Mouse (Mus musculus) thymus, postnatal 25 days (tissue): ENCODE measurements around the gene Trip6.
"Not testable (repeated sequence)": the region's sequence is repeated elsewhere in the genome, so short reads cannot be mapped to it uniquely, and the experiment has no call there.

ENCODE experiments used
- DNase-seq: peaks from one replicate; pipeline ENCODE4 v3.0.0; 2022

Trip6 gene

GRCm38 (mm10) chr5:137295712-137296111 lies 18.5 kb downstream of the Trip6 start:
- DNase-seq: no peak

GRCm38 (mm10) chr5:137295296-137295695 lies 18.9 kb downstream of the Trip6 start:
- DNase-seq: no peak

DNA sequence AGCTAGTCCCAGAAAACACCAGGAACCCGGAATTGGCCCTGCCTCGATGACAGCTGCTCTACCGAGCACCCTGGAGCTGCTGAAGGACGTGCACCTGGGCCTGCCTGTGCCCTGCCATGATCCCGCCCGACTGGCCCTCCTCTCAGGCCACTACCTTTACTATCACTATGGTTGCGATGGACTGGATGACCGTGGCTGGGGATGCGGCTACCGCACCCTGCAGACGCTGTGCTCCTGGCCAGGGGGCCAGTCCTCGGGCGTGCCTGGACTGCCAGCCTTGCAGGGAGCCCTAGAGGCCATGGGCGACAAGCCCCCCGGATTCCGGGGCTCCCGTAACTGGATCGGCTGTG lies 19.5 kb downstream of the Trip6 start:
- DNase-seq: peak; percentile 31

DNA sequence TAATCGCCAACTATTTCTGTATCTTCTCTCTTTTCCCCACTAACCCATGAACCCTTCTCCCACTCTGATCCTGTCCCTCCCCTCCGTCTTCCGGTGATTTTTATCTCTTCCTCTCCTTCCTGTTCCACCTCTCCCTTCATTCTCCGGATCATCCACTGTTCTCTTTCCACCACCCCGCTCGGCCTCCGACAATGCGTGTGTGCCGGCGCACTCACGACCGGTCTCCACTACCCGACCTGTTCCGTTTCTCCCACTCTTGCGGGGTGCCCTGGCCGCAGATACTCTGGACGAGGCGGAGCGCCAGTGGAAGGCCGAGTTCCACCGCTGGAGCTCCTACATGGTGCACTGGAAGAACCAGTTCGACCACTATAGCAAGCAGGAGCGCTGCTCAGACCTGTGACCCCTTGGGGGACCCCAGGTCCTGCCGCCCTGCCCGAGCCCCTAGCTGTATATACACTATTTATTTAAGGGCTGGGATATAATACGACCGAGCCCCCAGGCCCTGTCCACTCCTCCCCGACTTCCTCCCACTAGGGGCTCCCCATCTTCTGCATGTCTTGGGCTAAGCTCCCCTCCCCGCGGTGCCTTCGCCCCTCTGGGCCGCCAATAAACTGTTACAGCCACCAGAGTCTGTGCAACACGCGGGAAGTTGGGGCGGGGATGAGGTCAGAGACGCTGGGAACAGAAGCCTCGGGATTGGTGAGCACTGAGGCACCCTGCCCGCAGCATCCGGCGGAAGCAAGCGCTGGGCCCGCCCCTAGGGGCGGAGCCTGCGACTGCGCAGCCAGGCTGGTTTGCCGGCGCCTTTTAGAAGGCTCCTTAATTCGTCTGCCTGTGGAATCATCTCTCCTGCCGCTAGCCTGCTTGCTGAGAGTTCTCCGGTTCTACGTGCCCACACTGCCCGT lies 20.1 kb downstream of the Trip6 start, which contains the start of gene Ufsp1:
Gene Ufsp1, plus strand, starts transcription at position 791 of the 905 bp plus-strand sequence.
- DNase-seq: peak; percentile 93

GRCm38 (mm10) chr5:137293282-137293681 lies 20.9 kb downstream of the Trip6 start:
- DNase-seq: peak; percentile 62

- DNase-seq: no peak
Observed at GRCm38 (mm10) chr5:137291381-137291926, 22.8 kb downstream of the Trip6 start.

GRCm38 (mm10) chr5:137290677-137291076 lies 23.5 kb downstream of the Trip6 start:
- DNase-seq: peak; percentile 44

DNA sequence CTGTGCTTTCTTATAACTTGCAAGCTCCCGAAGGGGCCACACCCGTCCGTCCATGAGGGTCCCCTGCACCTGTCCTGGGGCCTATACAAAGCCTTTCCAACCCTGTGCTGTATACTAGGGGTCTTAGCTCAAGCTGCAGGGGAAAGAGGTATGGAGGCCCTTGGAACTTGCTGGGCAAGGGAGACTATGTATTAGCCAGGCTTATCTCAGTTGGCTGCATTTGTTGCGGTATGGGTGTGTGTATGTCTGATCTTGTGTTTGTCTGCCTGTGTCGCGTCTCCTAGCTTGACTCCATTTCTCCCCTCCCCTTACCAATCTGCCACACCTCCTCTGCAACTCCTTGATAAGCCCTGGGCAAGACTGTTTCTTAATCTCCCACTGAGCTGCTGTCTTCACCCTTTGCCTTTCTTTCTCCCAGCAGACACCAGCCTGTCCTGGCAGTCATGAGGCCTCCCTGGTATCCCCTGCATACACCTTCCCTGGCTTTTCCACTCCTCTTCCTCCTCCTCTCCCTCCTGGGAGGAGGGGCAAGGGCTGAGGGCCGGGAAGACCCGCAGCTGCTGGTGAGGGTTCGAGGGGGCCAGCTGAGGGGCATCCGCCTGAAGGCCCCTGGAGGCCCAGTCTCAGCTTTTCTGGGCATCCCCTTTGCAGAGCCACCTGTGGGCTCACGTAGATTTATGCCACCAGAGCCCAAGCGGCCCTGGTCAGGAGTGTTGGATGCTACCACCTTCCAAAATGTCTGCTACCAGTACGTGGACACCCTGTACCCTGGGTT lies 24.4 kb downstream of the Trip6 start:
- DNase-seq: no peak

DNA sequence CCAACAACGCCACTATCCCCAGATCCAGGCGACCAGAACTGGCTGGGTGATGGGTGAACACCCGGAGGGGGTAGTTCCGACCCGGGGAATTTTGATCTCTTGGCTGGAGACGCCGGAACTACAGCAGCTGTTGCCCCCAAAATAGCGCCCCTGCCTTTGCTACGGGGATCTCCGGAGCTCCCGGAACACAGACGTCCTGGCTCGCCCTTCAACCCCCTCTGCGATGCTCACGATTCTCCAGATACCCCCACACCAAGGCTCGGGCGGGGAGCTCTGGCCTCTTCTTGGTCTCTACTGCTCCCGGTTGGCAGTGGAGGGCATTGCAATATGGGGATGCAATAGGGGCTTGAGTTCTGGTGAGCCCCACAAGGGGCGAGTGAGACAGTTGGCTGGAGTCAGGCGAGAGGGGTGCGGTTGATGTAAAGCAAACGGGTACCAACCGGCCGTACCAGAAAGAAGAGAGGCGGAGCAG lies 25.2 kb downstream of the Trip6 start:
- DNase-seq: peak; percentile 69

DNA sequence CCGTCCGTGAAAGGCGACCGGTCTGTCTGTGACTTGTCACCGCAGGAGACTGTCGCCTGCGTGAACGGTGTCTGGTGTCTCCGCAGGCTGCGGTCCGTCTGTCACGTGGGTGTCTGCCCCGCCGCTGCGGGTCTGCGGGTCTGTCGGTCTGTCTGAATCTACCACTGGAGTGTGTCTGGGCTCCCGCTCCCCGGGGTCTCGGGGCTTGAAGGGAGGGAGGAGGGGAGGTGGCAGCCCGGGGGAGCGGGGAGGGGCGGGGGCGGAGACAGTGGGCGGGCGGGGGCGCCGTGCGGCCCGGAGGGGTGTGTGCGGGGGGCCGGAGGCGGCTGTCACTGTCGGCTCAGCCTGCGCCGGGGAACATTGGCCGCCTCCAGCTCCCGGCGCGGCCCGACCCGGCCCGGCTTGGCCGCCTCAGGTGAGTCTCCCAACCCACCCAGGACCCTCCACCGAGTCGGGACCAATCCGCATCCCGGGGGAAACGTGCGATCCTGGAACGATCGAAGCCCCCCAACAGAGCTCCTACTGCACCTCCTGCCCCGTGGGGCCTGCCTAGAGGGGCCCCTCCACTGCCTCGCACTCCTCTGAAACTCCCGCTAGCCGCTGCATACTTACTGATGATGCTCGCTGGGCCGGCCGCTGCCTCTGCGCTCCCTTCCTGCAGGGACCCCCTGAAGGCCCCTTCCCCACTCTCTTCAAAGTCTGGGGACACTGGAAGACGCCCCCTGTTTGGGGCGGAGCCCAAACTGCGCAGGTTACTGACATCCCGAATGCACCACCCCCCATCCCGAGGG lies 26.1 kb downstream of the Trip6 start:
- DNase-seq: no peak

- DNase-seq: no peak
Observed at GRCm38 (mm10) chr5:137287032-137287952, 26.9 kb downstream of the Trip6 start, which contains the start of gene Ache. Ache (plus strand) TSS chr5:137287519.

DNA sequence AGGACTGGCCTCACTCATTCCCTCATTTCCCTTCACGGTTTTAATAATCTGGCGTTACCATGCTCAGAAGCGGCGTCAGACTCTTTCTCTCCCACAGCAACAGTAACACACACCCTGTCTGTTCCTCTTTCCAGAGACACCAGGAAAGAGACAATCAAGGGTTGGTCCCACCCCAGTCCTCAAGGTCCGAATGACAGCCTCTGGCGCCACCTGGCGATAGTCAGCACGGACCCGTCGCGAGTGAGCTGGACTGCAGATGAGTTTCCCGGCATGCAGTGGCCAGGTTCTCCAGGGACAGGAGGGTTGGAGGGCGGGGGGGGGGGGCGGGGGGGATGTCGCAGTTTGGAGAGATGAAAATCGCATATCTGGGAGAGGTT lies 27.6 kb downstream of the Trip6 start:
- peak; percentile 89 for DNase-seq

GRCm38 (mm10) chr5:137285986-137286385 lies 28.2 kb downstream of the Trip6 start:
- DNase-seq: no peak

DNA sequence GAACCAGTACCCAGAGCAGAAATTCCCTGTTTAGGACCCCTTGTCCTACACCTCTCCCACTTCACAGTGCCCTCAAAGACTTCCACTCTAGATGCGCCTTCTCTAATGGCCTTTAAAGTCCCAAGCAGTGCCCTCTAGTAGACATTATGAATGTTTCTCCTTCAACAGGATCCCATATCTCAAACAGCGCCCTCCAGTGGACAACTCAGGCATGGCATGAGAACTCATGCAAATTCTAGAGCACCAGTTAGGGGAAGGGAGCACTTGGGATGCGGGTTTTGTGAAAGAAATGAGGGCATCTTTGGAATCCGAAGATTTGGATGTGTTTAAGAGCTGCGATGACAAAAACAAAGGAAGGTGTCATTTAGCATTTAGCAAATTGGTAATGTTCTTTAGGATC lies 29.2 kb downstream of the Trip6 start:
- peak; percentile 47 for DNase-seq

- not testable (repeated sequence) for DNase-seq
Observed at GRCm38 (mm10) chr5:137284411-137284810, 29.8 kb downstream of the Trip6 start.

GRCm38 (mm10) chr5:137277360-137278342 lies 36.6 kb downstream of the Trip6 start:
- peak; percentile 39 for DNase-seq

DNA sequence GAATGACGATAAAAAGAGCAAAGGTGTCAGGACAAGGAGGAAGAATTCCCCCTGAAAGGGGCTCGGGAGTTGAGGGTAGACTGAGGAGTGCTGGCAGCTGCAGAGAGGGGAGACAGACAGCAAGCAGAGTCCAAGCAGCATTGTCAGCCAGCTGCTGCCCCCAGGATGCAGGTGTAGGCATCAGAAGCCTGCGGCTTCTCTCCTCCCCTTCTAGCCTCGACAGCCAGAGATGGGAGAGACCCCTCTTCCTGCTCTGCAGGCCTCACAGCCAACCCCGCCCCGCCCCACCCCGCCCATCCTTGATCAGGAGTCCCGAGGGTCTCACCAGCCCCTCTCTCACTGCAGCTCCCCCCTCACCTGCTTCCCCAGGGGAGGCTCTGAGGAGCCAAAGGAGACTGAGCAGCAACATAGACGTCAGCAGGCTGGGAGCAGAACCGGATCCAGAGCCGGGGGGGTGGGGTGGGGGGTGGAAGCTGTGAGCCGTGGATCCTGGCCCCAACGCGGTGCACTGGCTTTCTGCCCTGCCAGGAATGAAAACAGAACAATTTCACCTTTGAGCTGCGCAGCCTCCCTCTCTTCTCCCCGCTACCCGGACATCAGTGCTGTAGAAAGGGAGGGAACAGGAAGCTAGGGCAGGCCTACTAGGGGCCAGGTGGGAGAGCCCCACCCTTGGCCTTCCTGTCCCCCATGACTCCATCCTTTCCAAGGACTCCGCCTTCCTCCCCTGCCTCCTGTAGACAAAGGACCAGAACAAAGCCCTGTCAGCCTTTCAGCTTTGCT lies 45.9 kb downstream of the Trip6 start:
- DNase-seq: peak; percentile 70

- no peak for DNase-seq
Observed at GRCm38 (mm10) chr5:137264787-137265186, 49.4 kb downstream of the Trip6 start.
